Mouse (Mus musculus): ENCODE data around the gene Ltc4s. TPM values are rescaled to one million over a fixed set of nuclear protein-coding genes. Genes with fewer than 3 reads are reported as not detected.

Gene Ltc4s
- polyA plus RNA-seq, 1 experiment, result 25.7 TPM

GRCm38 (mm10) chr11:50208039-50208438 lies 30.4 kb downstream of the Ltc4s start:
- DNase-seq (ENCODE audit: low read depth, low spot score), result no peak
- 91% methylated on average over 5 of the region's 5 CpGs for WGBS

- 95% methylated on average over 14 of the region's 14 CpGs for WGBS
- DNase-seq (ENCODE audit: low read depth, low spot score), result no peak
These were observed 31.1 kb downstream of the Ltc4s start for GRCm38 (mm10) chr11:50207344-50207743.

- DNase-seq (ENCODE audit: low read depth, low spot score), result no peak
- WGBS, result 58% methylated on average over 2 of the region's 2 CpGs
These were observed 32.4 kb downstream of the Ltc4s start for GRCm38 (mm10) chr11:50206037-50206436.

GRCm38 (mm10) chr11:50205434-50205833 lies 33.0 kb downstream of the Ltc4s start:
- DNase-seq (ENCODE audit: low read depth, low spot score), result no peak
- 66% methylated on average over 3 of the region's 3 CpGs for WGBS

GRCm38 (mm10) chr11:50203302-50203827 lies 35.1 kb downstream of the Ltc4s start:
- WGBS, result 81% methylated on average over 9 of the region's 9 CpGs
- no peak for DNase-seq (ENCODE audit: low read depth, low spot score)

GRCm38 (mm10) chr11:50201590-50201989 lies 36.8 kb downstream of the Ltc4s start:
- WGBS, result 89% methylated on average over 3 of the region's 3 CpGs
- no peak for DNase-seq (ENCODE audit: low read depth, low spot score)

GRCm38 (mm10) chr11:50200613-50201012 lies 37.8 kb downstream of the Ltc4s start:
- 66% methylated on average over 8 of the region's 8 CpGs for WGBS
- no peak for DNase-seq (ENCODE audit: low read depth, low spot score)

GRCm38 (mm10) chr11:50198916-50199315 lies 39.5 kb downstream of the Ltc4s start:
- 93% methylated on average over 2 of the region's 2 CpGs for WGBS
- DNase-seq (ENCODE audit: low read depth, low spot score), result no peak

GRCm38 (mm10) chr11:50198219-50198846 lies 40.1 kb downstream of the Ltc4s start:
- 83% methylated on average over 4 of the region's 5 CpGs for WGBS
- no peak for DNase-seq (ENCODE audit: low read depth, low spot score)

- 70% methylated on average over 4 of the region's 4 CpGs for WGBS
- no peak for DNase-seq (ENCODE audit: low read depth, low spot score)
These were observed 40.9 kb downstream of the Ltc4s start for GRCm38 (mm10) chr11:50197500-50197899.

- 84% methylated on average over 4 of the region's 4 CpGs for WGBS
- DNase-seq (ENCODE audit: low read depth, low spot score), result no peak
These were observed 43.6 kb downstream of the Ltc4s start for GRCm38 (mm10) chr11:50194793-50195192.

- 32% methylated on average over 7 of the region's 7 CpGs for WGBS
- no peak for DNase-seq (ENCODE audit: low read depth, low spot score)
These were observed 44.3 kb downstream of the Ltc4s start for GRCm38 (mm10) chr11:50194070-50194469.

- DNase-seq (ENCODE audit: low read depth, low spot score), result no peak
- WGBS, result 83% methylated on average over 3 of the region's 3 CpGs
These were observed 46.1 kb downstream of the Ltc4s start for GRCm38 (mm10) chr11:50192278-50192677.

GRCm38 (mm10) chr11:50190362-50190761 lies 48.1 kb downstream of the Ltc4s start:
- no peak for DNase-seq (ENCODE audit: low read depth, low spot score)
- WGBS, result 58% methylated on average over 4 of the region's 4 CpGs

- 62% methylated on average over 7 of the region's 7 CpGs for WGBS
- no peak for DNase-seq (ENCODE audit: low read depth, low spot score)
These were observed 49.7 kb downstream of the Ltc4s start for GRCm38 (mm10) chr11:50188682-50189081.

Other genes with a start within 250 kb of the Ltc4s start
- gene Rnf130, start 213.3 kb downstream of the Ltc4s start, polyA plus RNA-seq (2012; rRNA removed), result 13.0 and 14.9 TPM in 2 replicates
- gene Tbc1d9b, start 107.2 kb downstream of the Ltc4s start, polyA plus RNA-seq (2012; rRNA removed), result 28.2 and 35.9 TPM in 2 replicates
- 4.9 and 5.0 TPM in 2 replicates for gene Mrnip, start 64.2 kb downstream of the Ltc4s start, polyA plus RNA-seq (2012; rRNA removed)
- gene Sqstm1, start 27.8 kb downstream of the Ltc4s start, polyA plus RNA-seq (2012; rRNA removed), result 111 and 113 TPM in 2 replicates
- 101 and 123 TPM in 2 replicates for gene Mgat4b, start 27.7 kb downstream of the Ltc4s start, polyA plus RNA-seq (2012; rRNA removed)
- gene Maml1, start 53.7 kb upstream of the Ltc4s start, polyA plus RNA-seq (2012; rRNA removed), result 7.1 and 9.3 TPM in 2 replicates
- gene Canx, start 87.1 kb upstream of the Ltc4s start, polyA plus RNA-seq (2012; rRNA removed), result 105 and 112 TPM in 2 replicates
- 0.17 and 0.30 TPM in 2 replicates for gene Cby3, start 115.8 kb upstream of the Ltc4s start, polyA plus RNA-seq (2012; rRNA removed)
- gene Hnrnph1, start 138.4 kb upstream of the Ltc4s start, polyA plus RNA-seq (2012; rRNA removed), result 43.2 and 51.7 TPM in 2 replicates
- gene Rufy1, start 192.5 kb upstream of the Ltc4s start, polyA plus RNA-seq (2012; rRNA removed), result 13.9 and 14.2 TPM in 2 replicates